Mouse (Mus musculus) mammary gland, adult 2 months (tissue): ENCODE results near the gene Arpc5l. TPM values are rescaled to one million over a fixed set of nuclear protein-coding genes. Genes with fewer than 3 reads are reported as not detected.

Experiments
- polyA plus RNA-seq: library from polyadenylated mRNA; depleted of rRNA; stranded (reverse); fragments of >200 nt; gene quantifications from 2 replicates; pipeline ENCODE4 v1.2.3, GENCODE M21; 2012; ENCODE audit warnings: low replicate concordance; rRNA removed

Arpc5l gene
- 30.2 and 66.1 TPM in 2 replicates for polyA plus RNA-seq

GRCm38 (mm10) chr2:39004880-39005435, at the start of gene Arpc5l:
Gene Arpc5l, plus strand, starts transcription at chr2:39005348.

GRCm38 (mm10) chr2:38997386-38998374, 7.5 kb upstream of the Arpc5l start, which contains the start of gene Wdr38:
Gene Wdr38, plus strand, starts transcription at chr2:38997476.

GRCm38 (mm10) chr2:39005574-39006079, 479 bp downstream of the Arpc5l start, which contains the start of gene Rpl35:
Gene Rpl35, minus strand, starts transcription at chr2:39005624.

Other genes with a start within 250 kb of the Arpc5l start
- gene Nr6a1, start 77.7 kb upstream of the Arpc5l start, polyA plus RNA-seq: 2.6 and 5.7 TPM in 2 replicates
- gene Olfml2a, start 73.4 kb upstream of the Arpc5l start, polyA plus RNA-seq: 6.9 and 8.7 TPM in 2 replicates
- gene Wdr38, start 7.9 kb upstream of the Arpc5l start, polyA plus RNA-seq: 0.44 and 1.1 TPM in 2 replicates
- gene Rpl35, start 276 bp downstream of the Arpc5l start, polyA plus RNA-seq: 93.4 and 122 TPM in 2 replicates
- 6.0 and 18.1 TPM in 2 replicates for gene Golga1, start 60.2 kb downstream of the Arpc5l start, polyA plus RNA-seq
- 0.78 and 1.6 TPM in 2 replicates for gene Scai, start 185.4 kb downstream of the Arpc5l start, polyA plus RNA-seq
- 14.8 and 33.4 TPM in 2 replicates for gene Ppp6c, start 221.1 kb downstream of the Arpc5l start, polyA plus RNA-seq